Mouse (Mus musculus): Measurements from ENCODE around the gene Tnfsf13. TPM values are rescaled to one million over a fixed set of nuclear protein-coding genes. Genes with fewer than 3 reads are reported as not detected.

Tnfsf13 gene
- polyA plus RNA-seq (2017; shearing (Covaris generic)): 0.29 TPM

GRCm38 (mm10) chr11:69685526-69686148, at the start of gene Tnfsf13:
TSS of gene Tnfsf13 (minus strand) at chr11:69685784.

GRCm38 (mm10) chr11:69695361-69696181, 10.0 kb upstream of the Tnfsf13 start, which contains the start of the genes Tnfsf12 and Tnfsfm13:
TSS of gene Tnfsf12 (minus strand) at chr11:69695849.
TSS of gene Tnfsfm13 (minus strand) at chr11:69696098.

DNA sequence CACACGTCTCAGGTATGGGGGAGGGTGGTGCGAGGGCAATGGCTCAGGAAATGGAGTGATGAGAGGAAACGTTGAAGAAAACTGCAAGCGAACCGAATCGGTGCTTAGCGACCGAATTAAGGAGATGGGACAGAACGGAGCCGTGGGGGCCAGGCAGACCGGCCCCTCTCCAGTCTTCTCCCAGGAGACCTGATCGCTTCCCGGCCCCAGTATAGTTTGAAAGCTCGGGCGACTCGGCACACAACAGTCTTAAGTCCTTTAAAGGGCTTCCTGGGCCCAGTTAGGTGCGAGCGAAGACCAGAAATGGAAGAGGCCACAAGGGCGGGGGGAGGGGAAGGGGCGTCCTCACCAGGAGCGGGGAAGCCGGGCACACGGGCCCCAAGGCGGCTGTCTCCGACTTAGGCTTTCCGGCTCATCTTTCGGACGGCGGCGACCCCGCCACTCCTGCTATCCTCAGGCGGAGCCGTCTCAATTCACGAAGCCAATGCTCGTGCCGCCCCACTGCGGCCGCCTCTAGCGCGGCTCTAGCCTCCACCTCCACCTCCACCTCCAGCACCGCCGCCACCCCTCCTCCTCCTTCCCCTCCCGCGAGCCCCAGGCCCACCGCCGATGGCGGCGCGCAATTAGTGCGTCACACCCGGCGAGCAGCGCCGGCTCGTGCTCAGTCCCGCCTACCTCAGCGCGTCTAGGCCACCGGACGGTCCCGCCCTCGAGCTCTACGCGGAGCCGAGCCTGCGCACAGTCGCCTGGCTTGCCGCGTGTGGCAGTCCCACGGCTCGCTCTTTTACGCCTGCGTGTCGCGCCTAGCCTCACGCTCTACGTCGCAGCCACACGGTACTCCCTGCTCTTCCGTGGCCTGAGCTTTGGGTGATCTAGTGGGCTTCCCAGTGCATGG, 4.0 kb downstream of the Tnfsf13 start, which contains the start of gene Senp3:
TSS of gene Senp3 (minus strand) at position 771 of the 895 bp plus-strand sequence.

DNA sequence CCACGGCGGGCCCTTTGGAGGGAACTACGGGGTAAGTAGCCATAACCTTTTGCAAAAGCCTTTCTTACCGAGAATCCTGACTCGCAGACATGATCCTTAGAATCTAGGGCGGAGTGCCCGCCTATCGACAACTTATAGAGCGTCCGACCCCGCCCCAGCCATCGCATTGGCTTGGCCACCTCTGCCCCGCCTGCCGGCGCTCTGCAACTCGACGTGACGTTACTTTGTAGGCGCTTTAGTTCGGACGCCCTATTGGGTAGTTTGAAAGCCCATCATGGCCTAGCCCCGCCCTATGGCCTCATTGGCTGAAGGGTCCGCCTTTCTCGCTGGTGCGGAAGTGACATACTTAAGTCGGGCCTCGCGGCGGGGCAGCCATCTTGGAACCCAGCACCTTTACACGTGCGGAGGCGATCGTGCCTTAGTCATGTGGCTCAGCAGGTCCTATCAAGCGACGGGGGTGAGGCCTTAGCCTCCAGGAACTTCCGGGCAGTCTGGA, 13.3 kb downstream of the Tnfsf13 start, which contains the start of gene Eif4a1:
TSS of gene Eif4a1 (minus strand) at position 213 of the 496 bp plus-strand sequence.

DNA sequence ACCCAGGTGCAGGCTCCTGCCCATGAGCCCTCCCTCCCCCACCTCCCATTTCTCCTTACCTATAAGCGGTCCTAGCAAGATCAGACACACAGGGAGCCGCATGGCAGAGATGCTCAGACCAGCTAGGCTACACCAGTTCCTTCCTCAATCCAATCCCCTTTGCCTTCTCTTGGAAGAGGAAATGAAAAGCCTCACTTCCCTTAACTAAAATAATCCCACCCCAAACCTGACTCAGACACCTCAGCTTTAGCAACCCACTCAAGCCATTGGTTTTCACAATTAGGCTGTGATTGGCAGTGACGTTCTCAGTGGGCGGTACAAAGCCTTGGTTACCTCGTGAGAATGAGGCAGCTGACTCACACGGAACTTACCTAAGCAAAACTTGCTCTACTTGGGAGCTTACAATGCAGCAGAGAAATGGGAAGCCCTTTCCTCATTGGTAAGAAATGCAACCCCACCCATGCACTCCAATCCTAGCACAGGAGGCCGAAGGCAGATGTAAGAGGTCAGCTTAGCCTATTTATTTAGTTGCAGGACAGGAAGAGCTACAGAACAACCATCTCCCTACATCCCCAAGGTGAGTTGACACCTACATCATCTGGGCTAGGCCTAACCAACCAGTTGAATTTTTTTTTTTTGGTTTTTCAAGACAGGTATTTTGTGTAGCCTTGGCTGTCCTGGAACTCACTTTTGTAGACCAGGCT, 19.5 kb downstream of the Tnfsf13 start, which contains the start of gene Cd68:
TSS of gene Cd68 (minus strand) at position 193 of the 704 bp plus-strand sequence.

GRCm38 (mm10) chr11:69662213-69662966, 23.2 kb downstream of the Tnfsf13 start, which contains the start of gene Mpdu1:
TSS of gene Mpdu1 (minus strand) at chr11:69662642.

DNA sequence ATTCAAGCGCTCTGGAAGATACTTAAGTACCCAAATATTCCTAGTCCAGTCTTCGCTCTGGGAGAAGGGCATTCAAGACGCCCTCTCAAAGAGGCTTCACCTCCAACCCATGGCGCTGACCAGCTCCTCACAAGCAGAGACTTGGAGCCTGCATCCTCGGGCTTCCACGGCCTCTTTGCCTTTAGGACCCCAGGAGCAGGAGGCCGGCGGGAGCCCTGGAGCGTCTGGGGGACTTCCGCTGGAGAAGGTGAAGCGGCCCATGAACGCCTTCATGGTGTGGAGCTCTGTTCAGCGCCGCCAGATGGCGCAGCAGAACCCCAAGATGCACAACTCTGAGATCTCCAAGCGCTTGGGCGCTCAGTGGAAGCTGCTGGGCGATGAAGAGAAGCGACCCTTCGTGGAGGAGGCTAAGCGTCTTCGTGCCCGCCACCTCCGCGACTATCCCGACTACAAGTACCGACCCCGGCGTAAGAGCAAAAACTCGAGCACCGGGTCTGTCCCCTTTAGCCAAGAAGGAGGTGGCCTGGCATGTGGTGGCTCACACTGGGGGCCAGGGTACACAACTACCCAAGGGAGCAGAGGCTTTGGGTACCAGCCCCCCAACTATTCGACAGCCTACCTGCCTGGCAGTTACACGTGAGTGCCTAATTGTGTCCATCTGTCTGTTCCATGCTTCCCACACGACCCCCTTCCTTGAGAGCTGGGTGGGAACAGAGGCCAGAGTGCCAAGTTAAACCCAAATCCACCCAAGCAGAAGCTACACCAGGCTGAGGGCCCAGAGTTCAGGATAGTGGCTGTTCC, 30.1 kb downstream of the Tnfsf13 start, which contains the start of gene Sox15:
TSS of gene Sox15 (plus strand) at position 51 of the 801 bp plus-strand sequence.

Other genes with a start within 250 kb of the Tnfsf13 start
- not detected for gene Dnah2, start 136.7 kb downstream of the Tnfsf13 start, polyA plus RNA-seq (2017; shearing (Covaris generic))
- gene Efnb3, start 125.6 kb downstream of the Tnfsf13 start, polyA plus RNA-seq (2017; shearing (Covaris generic)): 0.27 TPM
- 32.4 TPM for gene Wrap53, start 105.5 kb downstream of the Tnfsf13 start, polyA plus RNA-seq (2017; shearing (Covaris generic))
- 242 TPM for gene Trp53, start 105.4 kb downstream of the Tnfsf13 start, polyA plus RNA-seq (2017; shearing (Covaris generic))
- gene Atp1b2, start 79.8 kb downstream of the Tnfsf13 start, polyA plus RNA-seq (2017; shearing (Covaris generic)): 0.20 TPM
- not detected for gene Shbg, start 67.9 kb downstream of the Tnfsf13 start, polyA plus RNA-seq (2017; shearing (Covaris generic))
- not detected for gene Sat2, start 63.8 kb downstream of the Tnfsf13 start, polyA plus RNA-seq (2017; shearing (Covaris generic))
- 11.9 TPM for gene Fxr2, start 52.8 kb downstream of the Tnfsf13 start, polyA plus RNA-seq (2017; shearing (Covaris generic))
- gene Sox15, start 30.5 kb downstream of the Tnfsf13 start, polyA plus RNA-seq (2017; shearing (Covaris generic)): not detected
- gene Mpdu1, start 23.1 kb downstream of the Tnfsf13 start, polyA plus RNA-seq (2017; shearing (Covaris generic)): 56.1 TPM
- 10.3 TPM for gene Cd68, start 19.6 kb downstream of the Tnfsf13 start, polyA plus RNA-seq (2017; shearing (Covaris generic))
- 508 TPM for gene Eif4a1, start 13.4 kb downstream of the Tnfsf13 start, polyA plus RNA-seq (2017; shearing (Covaris generic))
- gene Senp3, start 3.7 kb downstream of the Tnfsf13 start, polyA plus RNA-seq (2017; shearing (Covaris generic)): 39.6 TPM
- gene Tnfsf12, start 10.1 kb upstream of the Tnfsf13 start, polyA plus RNA-seq (2017; shearing (Covaris generic)): not detected
- gene Tnfsfm13, start 10.3 kb upstream of the Tnfsf13 start, polyA plus RNA-seq (2017; shearing (Covaris generic)): not detected
- gene Polr2a, start 72.9 kb upstream of the Tnfsf13 start, polyA plus RNA-seq (2017; shearing (Covaris generic)): 58.0 TPM
- gene Slc35g3, start 76.2 kb upstream of the Tnfsf13 start, polyA plus RNA-seq (2017; shearing (Covaris generic)): not detected
- 5.8 TPM for gene Zbtb4, start 80.1 kb upstream of the Tnfsf13 start, polyA plus RNA-seq (2017; shearing (Covaris generic))
- 6.2 TPM for gene Chrnb1, start 110.2 kb upstream of the Tnfsf13 start, polyA plus RNA-seq (2017; shearing (Covaris generic))
- gene Fgf11, start 116.1 kb upstream of the Tnfsf13 start, polyA plus RNA-seq (2017; shearing (Covaris generic)): not detected
- gene Tmem102, start 119.8 kb upstream of the Tnfsf13 start, polyA plus RNA-seq (2017; shearing (Covaris generic)): not detected
- gene Gm39566, start 129.5 kb upstream of the Tnfsf13 start, polyA plus RNA-seq (2017; shearing (Covaris generic)): not detected
- not detected for gene Spem2, start 132.7 kb upstream of the Tnfsf13 start, polyA plus RNA-seq (2017; shearing (Covaris generic))
- not detected for gene Spem1, start 136.4 kb upstream of the Tnfsf13 start, polyA plus RNA-seq (2017; shearing (Covaris generic))
- 0.61 TPM for gene Nlgn2, start 152.0 kb upstream of the Tnfsf13 start, polyA plus RNA-seq (2017; shearing (Covaris generic))
- gene Tmem256, start 152.7 kb upstream of the Tnfsf13 start, polyA plus RNA-seq (2017; shearing (Covaris generic)): 113 TPM
- gene Plscr3, start 160.6 kb upstream of the Tnfsf13 start, polyA plus RNA-seq (2017; shearing (Covaris generic)): 27.8 TPM
- not detected for gene Tnk1, start 172.9 kb upstream of the Tnfsf13 start, polyA plus RNA-seq (2017; shearing (Covaris generic))
- not detected for gene Tmem95, start 192.2 kb upstream of the Tnfsf13 start, polyA plus RNA-seq (2017; shearing (Covaris generic))
- 2.3 TPM for gene Kctd11, start 195.6 kb upstream of the Tnfsf13 start, polyA plus RNA-seq (2017; shearing (Covaris generic))
- 663 TPM for gene Acap1, start 209.8 kb upstream of the Tnfsf13 start, polyA plus RNA-seq (2017; shearing (Covaris generic))
- 3.0 TPM for gene 2810408A11Rik, start 215.2 kb upstream of the Tnfsf13 start, polyA plus RNA-seq (2017; shearing (Covaris generic))
- gene Neurl4, start 215.3 kb upstream of the Tnfsf13 start, polyA plus RNA-seq (2017; shearing (Covaris generic)): 5.7 TPM
- gene Gps2, start 228.1 kb upstream of the Tnfsf13 start, polyA plus RNA-seq (2017; shearing (Covaris generic)): 163 TPM
- gene Eif5a, start 236.2 kb upstream of the Tnfsf13 start, polyA plus RNA-seq (2017; shearing (Covaris generic)): 1,233 TPM